In the genomic region with DNA sequence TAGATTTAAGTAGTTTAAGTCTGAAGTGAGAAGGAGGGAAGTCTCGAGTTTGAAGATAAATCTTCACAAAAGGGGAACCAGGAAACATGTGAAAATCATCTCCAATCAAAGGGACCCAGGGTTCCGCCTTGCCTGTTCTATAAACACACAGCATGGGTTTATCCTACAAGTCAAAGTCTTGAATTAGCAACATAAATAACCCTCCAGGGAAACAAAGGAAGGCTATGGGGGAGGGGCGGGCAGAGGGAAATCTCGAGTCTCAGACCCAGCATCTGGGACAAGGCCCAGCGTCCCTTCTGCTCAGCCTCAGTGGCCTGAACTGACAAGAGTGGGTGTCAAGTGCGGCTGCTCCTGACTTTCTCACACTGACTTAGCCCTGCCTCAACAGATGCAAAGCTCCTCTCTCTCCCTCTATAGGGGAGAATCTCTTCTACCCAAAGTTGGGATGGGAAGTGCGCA, we compare ENCODE assay signal across 8 mouse cellular contexts.
DNase-seq lines count a peak whose midpoint lies in the region; ATAC-seq and TF ChIP-seq lines count a peak whose summit lies in the region.

No protein-coding gene starts in this region.

- no peaks in the 10 kb centered on the region for H3K36me3 ChIP-seq in heart, embryonic 12.5 days
- no peaks in the 10 kb centered on the region for H3K36me3 ChIP-seq in lung, embryonic 16.5 days (ENCODE audit: control insufficient read depth, insufficient read depth, low read length)

- DNase-seq in heart, adult 11 months = no peak
- DNase-seq in brain, embryonic 14.5 days (ENCODE audit: low read depth) = peak; percentile 42
- peak; percentile 5 for DNase-seq in heart, postnatal 4 days
- no peak for DNase-seq in spleen, postnatal 10 days (ENCODE audit: low spot score in 2 of 2)
- DNase-seq in gastrocnemius, postnatal 10 days = no peak
- no peak for DNase-seq in urinary bladder, adult 2 months (ENCODE audit: low spot score)

- 0 out of 2 replicates have a peak overlapping the region, but pooled peaks have one; percentile 20 for H3K4me2 ChIP-seq in heart, embryonic 12.5 days
- H3K4me2 ChIP-seq in lung, embryonic 16.5 days (ENCODE audit: low read depth, low read length) = peak overlapping the region; percentile 26; the same call in 1 of the 2 replicates

- H3K4me1 ChIP-seq in heart, embryonic 12.5 days (replicated peaks) = 0 out of 2 replicates have a peak, but pooled peaks cover 4% of the 10 kb centered on the region
- H3K4me1 ChIP-seq in lung, embryonic 16.5 days (replicated peaks; ENCODE audit: control insufficient read depth, insufficient read depth, low read length) = peaks cover 8% of the 10 kb centered on the region; the same call in 1 of the 2 replicates

- H3K4me3 ChIP-seq in heart, embryonic 12.5 days = no peak overlapping the region
- H3K4me3 ChIP-seq in lung, embryonic 16.5 days (ENCODE audit: low read length) = no peak overlapping the region

- H3K27me3 ChIP-seq in heart, embryonic 12.5 days (replicated peaks) = no peaks in the 10 kb centered on the region
- H3K27me3 ChIP-seq in lung, embryonic 16.5 days (ENCODE audit: control insufficient read depth, insufficient read depth, low read depth, low read length) = no peaks in the 10 kb centered on the region

- H3K9me3 ChIP-seq in heart, embryonic 12.5 days (replicated peaks) = no peaks in the 10 kb centered on the region
- no peaks in the 10 kb centered on the region for H3K9me3 ChIP-seq in lung, embryonic 16.5 days (ENCODE audit: control insufficient read depth, low read length)

- WGBS in heart, embryonic 12.5 days = 30% methylated on average over 7 of the region's 7 CpGs
- 21% methylated on average over 7 of the region's 7 CpGs for WGBS in lung, embryonic 16.5 days

- H3K27ac ChIP-seq in heart, embryonic 12.5 days (ENCODE audit: poor library complexity, severe bottlenecking) = no peak overlapping the region
- peak overlapping the region; percentile 73 for H3K27ac ChIP-seq in lung, embryonic 16.5 days (ENCODE audit: low read length)

- H3K9ac ChIP-seq in heart, embryonic 12.5 days = no peak overlapping the region
- H3K9ac ChIP-seq in lung, embryonic 16.5 days (ENCODE audit: low read length) = no peak overlapping the region

- no peak for TF ChIP-seq POLR2A in brain, embryonic 14.5 days (IDR thresholded peaks at IDR 0.05; ENCODE audit: borderline replicate concordance, extremely low read depth, insufficient read depth, insufficient read length, poor library complexity, severe bottlenecking)

- no peak for ATAC-seq in heart, embryonic 12.5 days (ENCODE audit: insufficient number of reproducible peaks, low FRiP score)
- peak; percentile 88 for ATAC-seq in lung, embryonic 16.5 days (ENCODE audit: low read depth)

- no peak for TF ChIP-seq CTCF in brain, embryonic 14.5 days (IDR thresholded peaks at IDR 0.05; ENCODE audit: borderline replicate concordance, extremely low read depth, insufficient read depth, insufficient read length)

Comparison
In these comparisons a context has a peak if more than half of its experiments do, and no peak if none do; other contexts are left out.
1. DNase-seq: peak in brain, embryonic 14.5 days (single experiment) and heart, postnatal 4 days (single experiment); none in heart, adult 11 months (single experiment), spleen, postnatal 10 days (0 of 2), gastrocnemius, postnatal 10 days (single experiment) and urinary bladder, adult 2 months (single experiment).